Mouse (Mus musculus) thymus, postnatal 4 days (tissue): ENCODE results near the gene Surf4.
"Not testable (repeated sequence)": the region's sequence is repeated elsewhere in the genome, so short reads cannot be mapped to it uniquely, and the experiment has no call there.

Experiments
- DNase-seq: peaks from one replicate; pipeline ENCODE4 v3.0.0; 2021

Surf4 gene

GRCm38 (mm10) chr2:26901834-26902400, 31.8 kb downstream of the Surf4 start:
- peak; percentile 24 for DNase-seq

- DNase-seq, result no peak
Observed at GRCm38 (mm10) chr2:26900731-26901130, 33.0 kb downstream of the Surf4 start.

DNA sequence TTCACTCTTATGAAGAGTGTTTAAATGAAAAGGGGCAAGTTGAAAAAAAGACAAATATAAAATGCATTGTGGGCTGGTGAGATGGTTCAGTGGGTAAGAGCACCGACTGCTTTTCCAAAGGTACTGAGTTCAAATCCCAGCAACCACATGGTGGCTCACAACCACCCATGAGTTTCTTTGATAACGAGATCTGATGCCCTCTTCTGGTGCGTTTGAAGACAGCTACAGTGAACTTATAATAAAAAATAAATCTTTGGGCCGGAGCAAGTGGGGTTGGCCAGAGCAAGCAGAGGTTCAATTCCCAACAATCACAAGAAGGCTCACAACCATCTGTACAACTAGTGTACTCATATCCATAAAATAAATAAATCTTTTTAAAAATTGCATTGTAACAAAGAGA, 37.8 kb downstream of the Surf4 start:
- no peak for DNase-seq

DNA sequence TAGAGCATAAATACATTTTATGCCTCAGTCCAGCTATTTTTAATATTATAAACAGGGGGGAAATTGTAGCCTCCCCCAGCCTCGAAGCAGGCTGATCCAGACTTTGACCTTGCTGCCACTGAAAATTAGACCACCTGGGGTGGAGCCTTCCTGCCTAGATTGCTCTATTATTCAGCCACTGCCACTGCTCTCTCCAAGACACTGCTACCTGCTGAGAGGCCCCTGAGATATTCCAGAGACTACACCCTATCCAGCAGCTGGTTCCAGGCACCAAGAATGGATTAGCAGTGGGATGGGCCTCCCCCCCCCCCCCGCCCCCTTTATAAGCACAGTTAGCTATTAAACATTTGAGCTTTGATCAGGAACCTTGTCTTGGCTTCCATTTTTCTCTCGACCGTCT, 47.6 kb downstream of the Surf4 start:
- DNase-seq, result not testable (repeated sequence)

- DNase-seq, result not testable (repeated sequence)
Observed at GRCm38 (mm10) chr2:26885541-26885940, 48.2 kb downstream of the Surf4 start.

DNA sequence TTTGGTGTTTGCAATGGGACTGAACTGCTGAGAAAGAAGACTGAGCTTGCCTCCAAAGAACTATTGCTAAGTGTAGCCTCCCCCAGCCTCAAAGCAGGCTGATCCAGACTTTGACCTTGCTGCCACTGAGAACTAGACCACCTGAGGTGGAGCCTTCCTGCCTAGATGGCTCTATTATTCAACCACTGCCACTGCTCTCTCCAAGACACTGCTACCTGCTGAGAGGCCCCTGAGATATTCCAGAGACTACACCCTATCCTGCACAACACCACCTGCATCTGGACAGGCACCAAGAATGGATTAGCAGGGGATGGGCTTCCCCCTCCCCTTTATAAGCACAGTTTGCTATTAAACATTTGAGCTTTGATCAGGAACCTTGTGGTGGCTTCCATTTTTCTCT, 55.2 kb downstream of the Surf4 start:
- DNase-seq, result no peak

- DNase-seq, result no peak
Observed at GRCm38 (mm10) chr2:26870666-26871065, 63.1 kb downstream of the Surf4 start.
